Mouse (Mus musculus): ENCODE results near the gene Olfr506.

DNA sequence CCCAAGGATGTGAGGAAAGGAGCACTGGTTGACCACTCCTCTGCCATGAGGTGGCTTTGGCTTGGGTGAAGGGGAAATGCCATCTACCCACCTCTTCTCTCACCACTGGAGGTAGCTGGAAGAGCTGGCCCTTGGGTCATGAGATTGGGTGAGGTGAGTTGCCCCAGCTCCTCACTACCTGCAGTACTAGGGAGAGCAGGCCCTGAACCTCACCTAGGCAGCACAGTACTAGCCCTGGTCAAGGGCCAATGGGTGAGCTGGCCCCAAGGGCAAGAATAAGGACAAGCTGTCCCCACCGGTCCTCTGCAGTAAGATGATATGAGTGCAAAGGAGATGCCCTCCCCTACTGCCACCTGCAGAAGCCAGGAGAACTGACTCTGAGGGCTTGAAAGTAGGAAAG lies 20.8 kb upstream of the Olfr506 start:
- TF ChIP-seq CTCF (IDR thresholded peaks at IDR 0.05; ENCODE audit: borderline replicate concordance, insufficient read depth, low read length): no peak
- no peak for TF ChIP-seq POLR2A (IDR thresholded peaks at IDR 0.05; ENCODE audit: low read depth, low read length)

All from embryonic fibroblast, embryonic 13.5 days (primary cell).